Mouse (Mus musculus) ES-E14 (cell line): ENCODE data around the gene Sult1c2.

Experiments used
- CHD2 ChIP-seq: IDR thresholded peaks from 2 replicates; pipeline ENCODE4 v1.6.1; 2014; ENCODE audit warnings: mild to moderate bottlenecking, low read depth, low read length, inconsistent platforms
- HCFC1 ChIP-seq: IDR thresholded peaks from 2 replicates; pipeline ENCODE4 v1.6.1; 2012; ENCODE audit warnings: low read length, inconsistent platforms, borderline replicate concordance; ENCODE audit not compliant: insufficient read depth
- MAFK ChIP-seq: IDR thresholded peaks from 2 replicates; pipeline ENCODE4 v1.6.1; 2014; ENCODE audit warnings: mild to moderate bottlenecking, low read depth, low read length, inconsistent platforms; ENCODE audit not compliant: insufficient read depth
- ZC3H11A ChIP-seq: IDR thresholded peaks from 2 replicates; pipeline ENCODE4 v1.6.1; 2012; ENCODE audit warnings: low read depth, mild to moderate bottlenecking, inconsistent platforms, low read length, borderline replicate concordance
- ZNF384 ChIP-seq: IDR thresholded peaks from 2 replicates; pipeline ENCODE4 v1.6.1; 2012; ENCODE audit warnings: low read depth, low read length, inconsistent platforms

- TF ChIP-seq CHD2 (no peak), ZNF384 (no peak), HCFC1 (no peak), ZC3H11A (no peak), MAFK (no peak)
These were observed 23.8 kb upstream of the Sult1c2 start for GRCm38 (mm10) chr17:53869931-53870330.
